Mouse (Mus musculus) 3T3-L1 (cell line): ENCODE measurements around the gene Rasip1.

Experiments used
- DNase-seq: peaks from one replicate; pipeline ENCODE4 v3.0.0-alpha.2; 2015; ENCODE audit warnings: low read depth, low spot score

Rasip1 gene

DNA sequence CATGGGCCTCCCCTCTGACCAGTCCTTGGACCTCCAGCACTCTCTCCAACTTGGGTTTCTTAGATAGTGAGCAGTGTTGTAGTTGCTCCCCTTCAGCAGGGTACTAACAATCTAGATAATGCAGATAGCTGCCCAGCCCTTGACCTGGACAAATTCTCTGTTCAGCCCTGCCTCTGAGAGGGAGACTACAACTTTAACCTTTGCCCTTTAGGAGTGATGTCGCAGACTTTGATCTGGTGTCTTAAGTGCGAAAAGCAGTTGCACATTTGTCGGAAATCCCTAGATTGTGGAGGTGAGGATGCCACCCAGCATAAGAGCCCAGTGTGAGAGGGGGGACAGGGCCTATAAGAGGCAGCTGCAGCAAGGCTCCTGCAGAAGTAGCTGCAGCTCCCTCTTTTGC lies 2.6 kb upstream of the Rasip1 start:
- no peak for DNase-seq

DNA sequence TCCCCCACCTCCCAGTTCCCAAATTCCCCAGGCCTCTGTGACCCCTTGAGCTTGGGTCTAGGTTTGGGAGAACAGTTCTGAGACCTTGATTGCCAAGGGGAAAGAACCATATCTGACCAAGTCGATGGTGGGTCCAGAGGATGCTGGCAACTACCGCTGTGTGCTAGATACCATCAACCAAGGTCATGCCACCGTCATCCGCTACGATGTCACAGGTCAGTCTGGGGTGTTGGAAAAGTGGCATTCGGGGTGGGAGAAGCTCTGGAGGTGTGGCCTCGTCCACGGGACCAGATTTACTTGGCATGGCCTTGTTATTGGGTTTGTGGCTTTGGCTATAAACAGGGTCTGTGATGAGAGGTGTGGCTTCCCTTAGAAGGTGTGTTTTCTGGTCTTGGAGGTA lies 1.8 kb upstream of the Rasip1 start:
- no peak for DNase-seq

DNA sequence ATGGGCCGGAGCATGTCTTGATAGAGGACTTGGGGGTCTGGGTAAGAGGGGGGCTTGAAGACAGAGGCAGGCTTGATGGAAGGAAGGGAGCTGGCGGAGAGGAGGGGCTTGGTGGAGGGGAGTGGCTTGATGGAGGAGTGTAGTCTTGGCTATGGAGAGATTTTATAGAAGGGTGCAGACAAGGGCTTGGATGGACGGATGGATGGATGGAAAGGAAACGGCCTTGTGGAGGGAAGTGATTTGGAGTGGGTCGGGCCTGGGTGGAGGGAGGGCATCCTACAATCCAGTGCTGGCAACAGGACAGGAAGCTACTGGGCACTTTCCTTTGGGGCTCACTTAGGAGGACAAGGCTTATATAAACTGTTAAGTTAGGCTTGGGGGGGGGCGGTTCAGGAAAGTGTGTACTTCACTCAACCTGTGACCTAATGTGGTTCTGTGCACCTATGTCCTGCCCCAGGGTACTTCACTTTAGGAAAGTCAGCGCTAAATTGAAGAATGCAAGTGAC lies 664 bp upstream of the Rasip1 start:
- no peak for DNase-seq

DNA sequence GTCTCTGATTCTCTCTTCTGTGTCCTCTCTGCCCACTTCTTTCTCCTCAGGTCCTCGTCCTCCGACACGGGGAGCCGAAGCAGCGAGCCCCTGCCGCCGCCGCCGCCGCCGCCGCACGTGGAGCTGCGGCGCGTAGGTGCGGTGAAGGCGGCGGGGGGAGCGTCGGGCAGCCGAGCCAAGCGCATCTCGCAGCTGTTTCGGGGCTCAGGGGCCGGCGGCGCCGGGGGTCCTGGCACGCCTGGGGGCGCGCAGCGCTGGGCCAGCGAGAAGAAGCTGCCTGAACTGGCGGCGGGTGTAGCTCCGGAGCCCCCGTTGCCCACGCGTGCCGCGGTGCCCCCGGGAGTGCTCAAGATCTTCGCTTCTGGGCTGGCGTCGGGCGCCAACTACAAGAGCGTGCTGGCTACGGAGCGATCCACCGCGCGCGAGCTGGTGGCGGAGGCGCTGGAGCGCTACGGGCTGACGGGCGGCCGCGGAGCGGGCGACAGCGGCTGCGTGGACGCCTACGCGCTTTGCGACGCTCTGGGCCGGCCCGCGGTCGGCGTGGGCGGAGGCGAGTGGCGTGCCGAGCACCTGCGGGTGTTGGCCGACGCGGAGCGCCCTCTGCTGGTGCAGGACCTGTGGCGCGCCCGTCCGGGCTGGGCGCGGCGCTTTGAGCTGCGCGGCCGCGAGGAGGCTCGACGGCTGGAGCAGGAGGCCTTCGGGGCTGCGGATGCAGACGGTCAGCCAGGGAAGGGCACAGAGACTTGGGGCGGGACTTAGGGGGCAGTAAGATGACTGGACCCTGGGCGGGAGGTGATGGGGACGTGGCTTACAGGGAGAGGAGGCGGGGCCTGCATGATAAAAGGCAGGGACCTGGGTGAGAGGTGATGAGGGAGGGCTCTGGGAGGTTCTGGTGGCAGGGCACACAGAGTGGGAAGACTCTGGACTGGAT lies 1.3 kb downstream of the Rasip1 start:
- no peak for DNase-seq

DNA sequence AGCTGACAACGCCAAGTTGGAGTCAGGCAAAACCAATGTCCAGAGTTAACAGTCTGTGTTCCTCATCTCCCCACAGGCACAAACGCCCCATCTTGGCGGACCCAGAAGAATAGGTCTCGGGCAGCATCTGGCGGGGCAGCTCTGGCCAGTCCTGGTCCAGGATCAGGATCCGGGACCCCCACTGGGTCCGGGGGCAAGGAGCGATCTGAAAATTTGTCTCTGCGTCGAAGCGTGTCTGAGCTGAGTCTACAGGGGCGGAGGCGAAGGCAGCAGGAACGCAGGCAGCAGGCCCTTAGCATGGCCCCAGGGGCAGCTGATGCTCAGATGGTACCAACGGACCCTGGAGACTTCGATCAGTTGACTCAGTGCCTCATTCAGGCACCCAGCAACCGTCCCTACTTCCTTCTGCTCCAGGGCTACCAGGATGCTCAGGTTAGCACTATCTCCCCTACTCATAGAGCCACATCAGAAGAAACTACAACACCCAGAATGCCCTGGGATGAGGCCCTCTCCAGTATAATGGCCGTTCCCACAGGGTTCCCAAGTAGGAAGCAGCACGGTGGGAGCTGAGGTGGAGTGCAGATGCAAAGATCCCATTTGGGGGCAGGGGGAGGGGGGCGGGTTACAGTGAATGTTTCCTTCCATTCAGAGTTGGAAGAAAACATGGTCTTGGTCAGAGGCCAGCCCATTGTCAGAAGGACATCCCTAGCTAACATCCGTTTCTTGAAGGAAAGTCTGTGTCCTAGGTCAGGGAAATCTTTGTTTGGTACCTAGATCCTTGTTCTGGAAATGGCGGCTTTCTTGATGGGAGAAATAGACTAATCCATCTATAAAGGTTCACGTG lies 3.0 kb downstream of the Rasip1 start:
- DNase-seq, result no peak

DNA sequence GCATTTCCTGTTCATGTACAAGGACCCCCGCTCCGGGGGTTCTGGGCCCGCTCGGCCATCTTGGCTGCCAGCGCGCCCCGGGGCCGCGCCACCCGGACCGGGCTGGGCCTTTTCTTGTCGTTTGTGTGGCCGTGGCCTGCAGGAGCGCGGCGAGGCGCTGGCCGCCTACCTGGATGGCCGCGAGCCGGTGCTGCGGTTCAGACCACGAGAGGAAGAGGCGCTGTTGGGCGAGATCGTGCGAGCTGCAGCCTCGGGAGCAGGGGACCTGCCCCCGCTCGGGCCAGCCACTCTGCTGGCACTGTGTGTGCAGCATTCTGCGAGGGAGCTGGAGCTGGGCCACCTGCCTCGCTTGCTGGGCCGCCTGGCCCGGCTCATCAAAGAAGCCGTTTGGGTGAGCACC lies 5.2 kb downstream of the Rasip1 start:
- DNase-seq, result no peak

DNA sequence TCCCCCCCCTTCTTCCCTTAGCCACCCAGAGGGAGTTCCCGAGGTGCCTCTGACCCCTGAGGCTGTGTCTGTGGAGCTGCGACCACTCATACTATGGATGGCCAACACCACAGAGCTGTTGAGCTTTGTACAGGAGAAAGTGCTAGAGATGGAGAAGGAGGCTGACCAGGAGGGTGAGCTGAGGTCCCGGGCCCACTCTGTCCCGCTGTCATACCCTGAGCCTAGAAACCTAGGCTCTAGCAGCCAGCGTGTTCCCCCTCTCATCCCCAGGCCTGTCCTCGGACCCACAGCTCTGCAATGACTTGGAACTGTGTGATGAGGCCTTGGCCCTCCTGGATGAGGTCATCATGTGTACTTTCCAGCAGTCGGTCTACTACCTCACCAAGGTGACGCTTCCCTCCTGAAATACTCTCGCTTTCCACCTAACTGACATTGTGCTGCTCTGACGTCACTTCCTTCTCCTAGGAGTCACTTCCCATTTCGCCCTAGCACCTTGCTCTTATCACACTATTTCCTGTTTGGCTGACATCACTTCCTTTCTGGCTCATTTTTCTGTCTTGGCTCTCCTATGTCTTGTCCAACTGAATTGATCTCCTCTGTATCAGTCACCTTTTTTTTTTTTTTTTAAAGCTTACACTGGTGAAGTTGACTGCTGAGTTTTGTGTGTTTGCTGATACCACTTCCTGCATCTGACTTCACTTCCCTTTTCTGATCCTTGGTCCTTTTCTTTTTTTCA lies 7.8 kb downstream of the Rasip1 start:
- no peak for DNase-seq

DNA sequence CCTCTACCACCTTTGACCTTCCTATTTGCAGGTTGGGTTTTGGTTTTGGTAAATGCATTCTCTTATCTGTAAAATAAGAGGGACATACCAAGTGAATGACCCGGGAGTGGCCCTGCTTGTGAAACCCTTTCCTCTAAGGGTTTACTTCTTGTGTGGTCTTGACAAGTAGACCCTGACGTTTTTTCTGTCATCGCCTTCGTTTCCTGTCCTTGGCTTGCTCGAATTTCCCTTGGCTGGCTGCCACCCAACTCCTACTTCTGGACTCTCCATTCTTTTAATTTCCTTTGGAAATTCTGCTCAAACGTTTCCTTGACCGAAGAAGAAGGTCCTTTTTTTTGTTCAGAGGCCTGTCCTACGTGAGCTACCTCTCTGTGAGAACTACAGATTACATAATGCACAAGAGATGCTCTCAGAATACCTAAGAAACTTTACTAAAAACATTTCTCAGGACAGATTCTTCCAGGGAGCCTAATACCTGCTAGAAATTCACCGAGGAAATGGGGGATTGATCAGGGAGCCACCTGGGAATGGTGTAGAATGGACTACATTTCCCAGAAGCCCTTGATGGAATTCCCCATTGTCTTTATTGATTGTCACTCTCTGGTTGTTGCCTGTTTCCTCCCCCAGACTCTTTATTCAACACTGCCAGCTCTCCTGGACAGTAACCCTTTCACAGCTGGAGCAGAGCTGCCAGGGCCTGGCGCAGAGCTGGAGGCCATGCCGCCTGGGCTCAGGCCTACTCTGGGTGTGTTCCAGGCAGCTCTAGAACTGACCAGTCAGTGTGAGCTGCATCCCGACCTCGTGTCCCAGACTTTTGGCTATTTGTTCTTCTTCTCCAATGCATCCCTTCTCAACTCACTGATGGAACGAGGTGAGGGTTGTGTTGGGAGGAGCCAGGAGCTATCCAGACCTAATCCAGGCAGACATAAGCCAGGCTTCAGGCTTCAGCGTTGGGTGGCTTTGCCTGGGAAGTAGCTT lies 8.7 kb downstream of the Rasip1 start:
- DNase-seq, result no peak

DNA sequence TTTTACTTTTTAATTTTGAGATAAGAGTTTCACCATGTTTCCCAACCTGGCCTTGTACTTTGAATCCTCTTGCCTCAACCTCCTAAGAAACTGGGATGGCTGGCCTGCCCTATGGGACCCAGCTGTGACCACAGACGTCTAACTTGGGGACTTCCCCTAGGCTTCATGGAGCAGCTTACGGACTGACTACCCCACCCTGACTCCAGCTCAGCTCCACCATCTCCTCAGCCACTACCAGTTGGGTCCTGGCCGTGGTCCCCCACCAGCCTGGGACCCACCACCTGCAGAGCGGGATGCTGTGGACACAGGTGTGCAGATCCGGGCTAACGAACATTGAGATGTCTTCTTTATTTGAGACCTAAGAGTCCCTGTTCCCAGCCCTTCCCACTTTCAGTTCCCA lies 10.4 kb downstream of the Rasip1 start:
- no peak for DNase-seq

DNA sequence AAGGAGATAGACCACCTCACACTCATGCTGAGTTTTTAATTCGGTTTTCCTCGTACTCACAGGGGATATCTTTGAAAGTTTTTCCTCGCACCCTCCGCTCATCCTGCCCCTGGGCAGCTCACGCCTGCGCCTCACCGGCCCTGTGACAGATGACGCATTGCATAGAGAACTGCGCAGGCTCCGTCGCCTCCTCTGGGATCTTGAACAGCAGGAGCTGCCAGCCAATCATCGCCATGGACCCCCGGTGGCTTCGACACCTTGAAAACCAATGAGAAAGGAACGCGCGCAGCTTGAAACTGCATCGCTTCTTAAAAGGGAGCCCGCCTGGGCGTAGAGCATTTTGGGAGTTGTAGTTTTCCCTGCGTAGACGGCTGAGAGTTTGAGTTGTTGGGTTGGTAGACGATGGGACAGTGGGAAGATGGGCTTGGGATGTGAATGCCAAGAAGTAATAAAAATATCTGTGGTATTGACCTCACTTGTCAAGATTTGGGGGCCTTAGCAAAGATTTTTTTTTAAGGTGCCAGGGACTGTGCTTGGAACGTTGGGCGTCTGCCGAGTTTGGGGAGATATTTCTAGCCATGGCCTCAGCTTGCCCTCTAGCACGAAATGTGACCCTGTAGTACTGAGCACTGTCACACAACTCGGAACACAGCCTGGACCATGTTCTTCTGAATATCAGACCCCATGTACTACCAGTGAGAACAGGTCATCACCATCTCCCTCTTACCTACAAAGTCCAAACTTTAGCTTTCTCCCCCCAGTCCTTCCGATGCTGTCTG lies 11.5 kb downstream of the Rasip1 start:
- peak; percentile 83 for DNase-seq

DNA sequence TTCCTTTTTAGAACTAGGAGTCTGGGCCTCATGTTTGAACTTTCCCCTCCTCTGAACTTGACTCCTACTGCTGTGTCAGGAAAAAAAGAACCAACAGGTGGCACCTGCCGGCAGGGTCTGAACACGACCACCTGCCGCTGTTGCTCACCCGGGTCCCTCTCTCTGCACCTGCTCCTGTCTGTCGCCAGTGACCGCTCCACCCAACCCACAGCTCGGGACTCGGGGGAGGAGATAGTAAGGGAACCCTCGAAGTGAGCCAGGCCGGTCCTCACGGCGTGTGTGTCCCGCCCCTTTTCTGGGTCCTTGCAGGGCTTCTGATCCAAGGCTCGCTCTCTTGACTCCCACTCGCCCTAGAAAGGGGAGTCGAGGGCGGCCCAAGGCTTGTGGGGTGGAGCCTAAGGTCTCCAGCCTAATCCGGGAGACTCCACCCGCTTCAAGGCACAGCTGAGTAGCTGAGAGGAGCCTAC lies 12.3 kb downstream of the Rasip1 start, which contains the start of gene Mamstr:
TSS of gene Mamstr (plus strand) at position 417 of the 467 bp plus-strand sequence.
- DNase-seq, result no peak

DNA sequence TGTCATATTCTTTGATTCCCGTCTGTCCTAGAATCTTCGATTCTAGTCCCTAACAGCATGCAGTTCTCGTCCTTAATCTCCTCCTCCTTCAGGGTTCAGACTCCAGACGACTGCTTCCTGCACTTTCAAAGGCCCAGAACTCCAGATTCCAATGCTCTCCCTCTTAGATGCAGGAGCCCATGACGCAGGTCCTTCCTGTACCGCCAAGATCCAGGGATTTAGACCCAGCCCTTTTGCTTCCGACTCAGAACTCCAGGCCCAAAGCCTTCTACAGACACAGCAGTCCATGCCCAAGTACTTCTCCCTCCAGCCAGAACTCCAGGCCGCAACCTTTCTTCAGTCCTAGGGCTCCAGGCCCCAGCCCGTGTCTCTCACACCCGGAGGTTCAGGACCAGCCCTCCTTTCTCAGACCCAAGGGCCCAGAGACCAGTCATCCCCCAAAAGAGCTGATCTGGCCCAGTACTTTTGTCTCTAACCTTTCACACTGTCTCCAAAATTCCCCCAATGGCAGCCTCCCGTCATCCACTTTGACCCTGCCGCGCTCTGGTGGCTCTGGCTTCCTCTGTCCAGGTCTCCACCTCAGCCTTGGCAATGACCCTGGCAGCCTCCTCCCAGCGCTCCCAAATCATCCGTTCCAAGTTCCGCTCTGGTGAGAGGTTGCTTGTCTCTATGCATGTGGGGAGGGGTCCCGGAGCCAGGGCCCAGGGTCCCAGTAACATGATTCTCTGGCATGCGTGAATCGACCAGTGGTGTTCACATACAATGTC lies 13.1 kb downstream of the Rasip1 start:
- DNase-seq, result no peak

DNA sequence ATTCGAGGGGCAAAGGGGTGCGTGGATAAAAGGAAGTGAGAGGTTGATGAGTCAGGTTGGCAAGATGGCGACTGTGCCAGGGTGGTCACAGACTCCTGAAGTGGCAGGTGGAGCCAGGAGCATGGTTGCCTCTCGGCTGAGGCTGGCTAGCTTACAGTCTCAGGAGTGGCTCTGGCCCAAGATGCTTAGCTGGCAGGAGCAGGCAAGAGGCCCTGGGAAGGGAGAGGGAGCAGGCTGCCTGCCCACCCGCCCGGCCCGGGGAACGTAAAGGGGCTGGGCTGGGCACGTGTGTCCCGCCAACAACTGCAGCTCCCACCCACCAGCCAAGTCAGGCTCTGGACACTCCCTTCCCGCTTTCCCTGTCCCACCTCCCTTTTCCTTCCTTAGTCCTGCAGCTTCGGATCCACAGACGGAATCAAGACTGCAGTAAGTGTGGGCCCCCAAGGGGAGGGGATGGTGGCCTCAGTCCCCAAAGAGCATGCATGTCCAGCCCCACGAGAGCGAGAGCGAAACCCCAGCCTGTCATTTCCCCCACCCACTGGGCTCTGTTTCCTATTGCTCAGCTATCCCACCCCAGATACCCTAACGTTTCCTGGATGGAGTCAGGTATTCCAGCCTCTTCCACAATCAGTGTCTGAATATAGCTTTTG lies 14.2 kb downstream of the Rasip1 start:
- DNase-seq, result no peak

DNA sequence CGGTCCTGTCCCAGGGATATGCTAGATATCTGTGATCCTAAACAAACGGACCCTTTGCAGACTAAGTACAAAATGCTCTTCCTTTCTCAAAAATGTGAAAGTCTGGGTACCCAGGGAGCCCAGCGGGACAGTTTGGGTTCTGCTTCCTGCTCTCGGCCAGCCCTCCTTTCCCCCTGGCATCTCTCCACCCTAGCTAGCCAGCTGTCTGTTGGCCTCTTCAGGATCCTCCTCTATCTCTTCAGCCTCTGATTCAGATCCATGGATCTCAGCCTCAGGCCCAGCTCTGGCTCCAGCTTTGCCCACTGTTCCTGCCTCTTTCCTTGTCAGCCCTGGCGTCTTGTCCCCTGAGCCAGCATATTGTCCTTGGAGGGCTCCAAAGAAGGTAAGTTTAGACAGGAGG lies 14.8 kb downstream of the Rasip1 start:
- DNase-seq, result no peak

DNA sequence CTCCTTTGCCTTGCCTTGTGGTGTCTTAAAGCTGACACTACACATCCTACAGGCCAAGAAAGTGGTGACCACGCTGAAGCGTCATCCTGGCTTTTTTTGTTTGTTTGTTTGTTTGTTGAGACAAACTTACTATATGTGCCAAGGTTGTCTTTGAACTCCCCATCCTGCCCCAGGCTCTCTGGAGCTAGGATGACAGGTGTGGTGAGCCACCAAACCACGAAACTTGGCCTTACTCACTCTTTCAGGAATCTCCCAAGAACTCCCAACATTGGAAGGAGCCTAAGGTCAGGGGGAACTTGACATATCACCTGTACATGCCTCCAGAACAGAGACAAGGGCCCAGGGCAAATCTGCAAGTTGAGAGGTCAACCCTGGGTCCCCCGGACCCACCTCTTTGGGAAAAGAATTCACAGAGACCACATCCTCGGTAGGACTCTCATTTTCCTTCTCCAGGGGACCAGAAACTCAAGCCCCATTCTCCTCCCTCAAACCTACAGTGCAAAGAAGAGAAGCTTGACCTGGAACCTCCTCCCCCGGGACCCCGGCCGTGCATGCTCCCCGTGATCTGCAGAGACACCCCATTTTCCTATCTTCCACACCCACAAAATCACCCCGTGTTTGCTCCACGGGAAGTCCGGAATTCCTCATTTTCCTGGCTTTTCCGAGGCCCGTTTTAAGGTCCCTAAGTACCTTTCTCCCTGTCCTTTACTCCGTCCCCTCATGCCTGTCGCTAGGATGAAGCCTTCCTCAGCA lies 15.4 kb downstream of the Rasip1 start:
- no peak for DNase-seq

DNA sequence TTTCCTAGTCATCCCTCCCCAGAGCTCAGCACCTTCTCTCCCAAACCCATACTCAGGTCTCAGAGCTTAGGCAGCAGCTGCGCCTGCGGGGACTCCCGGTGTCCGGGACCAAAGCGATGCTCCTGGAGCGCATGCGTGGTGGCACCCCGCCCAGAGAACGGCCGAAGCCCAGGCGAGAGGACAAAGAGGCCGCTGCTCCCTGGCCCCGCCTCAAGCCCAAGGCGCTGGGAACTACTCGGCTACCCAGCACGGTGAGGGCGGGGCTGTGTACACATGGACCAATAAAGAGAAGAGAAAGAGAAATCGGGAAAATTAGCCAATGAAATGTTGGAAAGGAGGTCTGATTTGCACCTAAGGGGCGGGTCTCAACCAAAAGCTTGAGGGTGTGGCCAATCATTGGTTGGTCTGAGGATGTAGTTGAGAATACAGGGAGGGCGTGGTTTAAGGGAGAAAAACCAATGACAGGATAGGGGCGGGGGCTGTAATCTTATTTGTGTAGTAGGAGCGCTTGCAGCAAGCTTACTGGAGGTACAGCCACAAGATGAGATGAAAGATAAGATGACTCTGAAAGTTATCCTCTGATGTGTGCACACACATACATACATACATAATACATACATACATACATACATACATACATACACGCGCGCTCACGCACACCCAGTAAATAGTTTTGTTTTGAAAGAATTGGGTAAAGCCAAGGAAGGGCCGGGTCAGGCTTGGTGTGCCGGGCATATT lies 16.3 kb downstream of the Rasip1 start:
- peak; percentile 78 for DNase-seq

DNA sequence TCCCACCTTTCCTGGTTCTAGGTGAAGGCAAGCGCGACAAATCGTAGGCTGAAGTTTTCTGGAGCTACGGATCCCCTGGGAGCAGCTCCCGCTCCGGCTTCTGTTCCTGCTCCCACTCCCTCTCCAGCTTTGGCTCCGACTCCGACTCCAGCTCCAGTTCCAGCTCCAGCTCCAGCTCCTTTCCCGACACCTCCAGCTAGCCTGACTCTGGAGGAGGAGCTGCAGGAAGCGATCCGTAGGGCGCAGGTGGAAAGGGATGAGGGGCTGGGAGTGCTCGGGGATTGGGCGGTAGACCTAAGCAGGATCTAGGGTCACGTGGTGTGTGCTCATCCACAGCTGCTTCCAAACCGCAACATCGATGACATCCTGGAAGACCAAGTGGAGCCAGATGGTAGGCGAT lies 16.9 kb downstream of the Rasip1 start:
- no peak for DNase-seq
